Mouse (Mus musculus): ENCODE measurements around the gene Arid5b.

Arid5b gene

DNA sequence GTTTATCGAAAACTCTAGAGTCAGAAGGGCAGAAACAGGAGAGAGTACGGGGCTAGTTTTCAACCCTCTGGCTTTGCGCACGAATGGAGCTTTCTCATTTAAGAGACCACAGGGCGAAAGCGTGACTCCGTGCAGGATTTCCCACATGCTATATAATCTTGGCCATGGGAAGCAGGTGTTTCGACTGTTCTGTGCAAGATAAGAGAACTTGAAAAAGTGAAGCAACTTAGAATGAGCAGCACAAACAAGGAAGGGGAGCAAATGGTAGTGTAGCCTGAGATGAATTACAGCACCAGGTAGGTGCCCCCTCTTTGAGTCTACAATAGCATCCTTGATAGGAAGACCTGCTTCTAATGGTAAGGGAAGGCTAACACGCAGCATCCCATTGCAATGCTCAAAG lies 118.8 kb downstream of the Arid5b start:
- DNase-seq: no peak

DNA sequence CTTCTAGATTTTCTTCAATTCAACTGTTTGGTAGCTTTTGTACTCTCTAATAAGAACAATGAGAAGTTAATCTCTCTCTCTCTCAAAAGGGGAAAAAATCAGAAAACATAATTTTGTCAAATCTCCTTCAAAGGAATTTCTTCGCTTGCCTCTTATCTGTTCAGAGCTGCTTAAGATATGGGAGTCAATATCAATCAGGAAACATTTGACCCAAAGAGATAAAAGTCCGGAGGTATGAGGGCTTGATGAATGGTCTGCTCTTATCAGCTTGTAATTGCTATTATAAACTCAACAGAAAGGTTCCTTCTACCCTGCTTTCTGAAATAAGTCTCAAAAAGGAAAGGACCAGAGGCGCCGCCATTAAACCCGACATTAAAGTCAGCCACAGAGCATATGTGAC lies 120.0 kb downstream of the Arid5b start:
- DNase-seq: no peak

DNA sequence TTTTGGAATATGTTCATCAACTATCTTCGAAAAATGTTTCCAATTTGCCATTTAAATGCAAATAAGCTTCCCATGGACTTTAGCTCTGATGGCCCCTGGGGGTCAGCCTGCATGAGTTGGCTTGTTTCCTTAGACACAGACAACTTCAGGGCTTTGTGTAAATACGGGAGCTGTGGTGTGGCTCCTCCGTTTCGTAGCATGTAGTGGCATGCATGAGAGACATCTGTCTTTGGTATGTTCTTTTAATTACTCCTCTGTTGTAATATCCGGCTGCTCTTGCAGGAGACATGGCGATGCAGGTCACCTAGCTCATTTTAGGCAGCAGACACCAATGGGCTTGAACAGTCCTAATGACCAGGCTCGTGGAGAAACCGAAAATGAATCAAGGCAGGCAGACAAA lies 121.0 kb downstream of the Arid5b start:
- DNase-seq: no peak

DNA sequence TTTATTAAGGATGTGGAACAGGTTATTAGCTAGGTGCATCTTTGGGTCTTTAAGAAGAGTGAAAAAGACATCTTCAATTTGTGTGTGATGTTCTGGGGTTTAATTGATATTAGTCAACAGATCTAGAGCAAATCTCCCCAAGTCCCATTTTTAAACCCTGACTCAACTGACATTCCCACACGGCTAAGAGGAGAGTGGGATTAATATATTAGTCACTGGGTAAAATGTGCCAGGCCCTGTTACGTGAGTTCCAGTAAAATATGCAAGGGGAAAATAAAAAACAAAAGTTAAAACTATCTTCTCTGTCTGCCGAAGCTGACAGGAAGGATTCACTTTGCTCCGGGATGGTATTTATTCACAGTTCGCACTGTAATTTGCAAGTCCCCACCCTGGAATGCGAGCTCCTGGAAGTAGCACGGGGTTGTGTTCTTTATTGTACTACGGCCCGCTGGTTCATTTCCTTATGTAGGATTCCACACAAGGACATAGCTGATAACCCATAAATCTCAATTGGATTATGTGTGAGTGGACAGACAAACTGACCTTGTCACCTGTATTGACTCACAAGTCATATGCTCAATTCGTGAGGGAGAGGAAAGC lies 121.8 kb downstream of the Arid5b start:
- no peak for DNase-seq

DNA sequence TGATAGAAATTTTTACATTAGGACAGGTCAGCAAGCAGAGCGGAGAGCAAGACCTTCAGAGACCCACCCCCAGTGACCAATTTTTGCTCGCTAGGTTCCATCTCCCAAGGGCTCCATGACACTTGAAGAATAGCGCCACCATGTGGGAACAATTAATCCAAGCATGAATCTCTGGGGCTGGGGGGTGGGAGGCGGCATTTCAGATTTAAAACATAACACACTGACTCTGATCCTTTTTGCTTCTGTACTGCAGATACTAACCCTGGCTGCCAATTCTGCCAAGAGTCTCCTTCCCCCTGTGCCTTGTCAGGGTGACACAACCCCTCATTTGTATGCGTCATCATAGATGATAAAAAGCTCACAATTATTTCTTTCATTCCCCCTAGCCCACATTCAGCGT lies 122.4 kb downstream of the Arid5b start:
- DNase-seq: no peak

GRCm38 (mm10) chr10:68155431-68156119 lies 123.0 kb downstream of the Arid5b start:
- no peak for DNase-seq

GRCm38 (mm10) chr10:68154046-68154765 lies 124.3 kb downstream of the Arid5b start:
- DNase-seq: no peak

DNA sequence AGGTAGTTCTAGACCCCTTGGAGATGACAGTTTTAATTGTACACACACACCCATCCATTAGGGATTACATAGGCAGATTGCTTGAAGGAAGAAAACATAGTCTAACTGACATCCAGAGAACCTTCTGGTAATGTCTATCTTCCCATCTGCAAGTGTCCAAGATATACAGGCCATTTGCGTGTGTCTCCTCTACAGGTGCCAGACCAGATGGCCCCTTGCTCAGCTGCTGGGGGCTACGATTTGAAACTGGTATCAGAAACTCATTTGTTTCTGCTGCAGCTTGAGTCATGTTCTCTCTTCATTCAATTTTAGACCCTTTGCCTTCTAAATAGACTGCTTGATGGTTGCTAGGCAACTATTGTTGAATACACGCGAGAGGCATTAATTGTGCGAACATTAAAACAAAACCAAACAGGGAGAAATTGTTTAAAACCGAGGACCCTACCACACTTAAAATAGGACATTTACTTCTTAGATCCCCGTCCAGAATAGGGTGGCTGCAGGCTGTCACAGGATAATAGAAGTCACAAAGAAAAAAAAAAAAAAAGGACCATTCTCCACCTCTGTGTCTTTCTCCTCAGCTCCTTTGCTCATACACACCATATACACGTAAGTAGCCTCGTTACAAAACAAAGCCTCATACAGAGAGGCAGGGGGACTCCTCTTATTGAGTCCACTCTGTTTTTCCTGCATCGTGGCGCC lies 125.0 kb downstream of the Arid5b start:
- no peak for DNase-seq

- no peak for DNase-seq
These were observed 130.0 kb downstream of the Arid5b start for GRCm38 (mm10) chr10:68148495-68148894.

DNA sequence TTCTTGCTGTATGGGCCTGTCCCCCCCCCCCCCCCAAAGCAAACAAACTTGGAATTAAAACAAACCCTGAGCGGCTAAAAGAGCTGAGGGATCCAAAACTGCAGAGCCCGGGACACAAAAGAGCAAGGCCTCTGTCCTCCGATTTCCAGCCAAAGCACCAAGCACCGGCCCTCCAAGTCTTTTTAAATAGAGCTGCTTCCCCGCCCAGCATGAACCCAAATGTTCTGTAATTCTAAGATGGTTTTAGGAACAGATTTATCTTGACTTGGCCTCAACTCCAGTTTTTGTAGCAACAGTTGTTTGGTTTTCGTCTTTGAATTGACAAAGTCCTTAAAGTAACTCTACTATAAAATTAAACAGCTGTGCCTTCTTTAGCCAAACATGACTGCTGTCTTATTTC lies 130.8 kb downstream of the Arid5b start:
- no peak for DNase-seq

DNA sequence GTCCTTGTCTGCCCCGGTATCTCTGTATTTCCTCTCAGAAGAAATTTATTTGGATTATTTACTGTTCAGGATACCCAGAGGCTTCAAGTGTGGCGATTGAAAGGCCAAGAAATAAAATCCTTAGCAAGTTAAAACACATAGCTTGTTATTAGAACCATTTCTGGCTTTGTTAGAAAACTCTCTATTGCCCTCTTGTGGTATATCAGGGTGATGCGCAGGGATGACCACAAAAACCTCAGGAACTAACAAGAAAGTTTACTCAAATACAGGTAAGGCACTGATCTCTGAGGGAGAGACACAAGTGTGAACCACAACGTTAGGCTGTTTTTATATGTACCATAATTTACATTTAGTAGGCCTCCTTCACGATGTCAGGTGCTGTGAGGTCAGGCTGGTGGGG lies 131.7 kb downstream of the Arid5b start:
- DNase-seq: peak; percentile 82

GRCm38 (mm10) chr10:68145286-68145950 lies 133.1 kb downstream of the Arid5b start:
- no peak for DNase-seq

GRCm38 (mm10) chr10:68142501-68142900 lies 136.0 kb downstream of the Arid5b start:
- no peak for DNase-seq

GRCm38 (mm10) chr10:68141567-68141966 lies 137.0 kb downstream of the Arid5b start:
- DNase-seq: no peak

- no peak for DNase-seq
These were observed 137.7 kb downstream of the Arid5b start for GRCm38 (mm10) chr10:68140871-68141270.

DNA sequence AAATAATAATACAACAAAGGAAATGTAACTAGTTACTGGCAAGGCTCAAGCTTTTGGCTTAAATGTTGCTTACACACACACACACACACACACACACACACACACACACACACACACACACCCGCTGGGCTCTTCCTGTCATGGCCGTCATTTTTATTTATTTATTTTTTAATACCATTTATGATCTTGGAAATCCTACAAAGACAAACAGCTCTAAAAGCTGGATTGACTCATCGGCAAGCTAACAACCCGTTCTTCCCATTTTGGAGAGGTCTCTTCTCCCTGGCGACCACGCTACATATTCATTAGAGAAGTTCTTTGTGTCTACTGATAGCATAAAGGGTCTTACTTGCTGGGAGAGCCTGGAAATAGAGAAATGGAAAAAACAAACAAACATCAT lies 138.2 kb downstream of the Arid5b start:
- DNase-seq: no peak

DNA sequence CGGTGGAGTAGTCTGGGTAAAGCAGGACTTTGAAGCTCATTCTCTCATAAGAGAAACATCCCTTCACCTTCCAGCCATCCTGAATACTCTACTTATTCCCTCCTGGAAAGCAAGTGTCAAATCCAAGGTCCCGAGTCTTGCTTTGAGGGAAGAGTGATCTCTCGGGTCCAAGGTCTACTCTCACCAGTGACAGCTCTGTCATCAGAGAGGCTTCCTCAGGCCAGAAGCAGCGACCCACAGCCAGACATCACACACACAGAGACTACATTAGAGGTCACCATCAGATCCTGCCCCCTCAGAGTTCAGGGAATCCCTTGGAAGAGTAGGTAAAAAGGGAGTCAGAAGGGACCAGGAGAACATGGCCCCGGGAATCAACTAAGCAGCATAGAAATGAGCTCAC lies 140.4 kb downstream of the Arid5b start:
- no peak for DNase-seq

DNA sequence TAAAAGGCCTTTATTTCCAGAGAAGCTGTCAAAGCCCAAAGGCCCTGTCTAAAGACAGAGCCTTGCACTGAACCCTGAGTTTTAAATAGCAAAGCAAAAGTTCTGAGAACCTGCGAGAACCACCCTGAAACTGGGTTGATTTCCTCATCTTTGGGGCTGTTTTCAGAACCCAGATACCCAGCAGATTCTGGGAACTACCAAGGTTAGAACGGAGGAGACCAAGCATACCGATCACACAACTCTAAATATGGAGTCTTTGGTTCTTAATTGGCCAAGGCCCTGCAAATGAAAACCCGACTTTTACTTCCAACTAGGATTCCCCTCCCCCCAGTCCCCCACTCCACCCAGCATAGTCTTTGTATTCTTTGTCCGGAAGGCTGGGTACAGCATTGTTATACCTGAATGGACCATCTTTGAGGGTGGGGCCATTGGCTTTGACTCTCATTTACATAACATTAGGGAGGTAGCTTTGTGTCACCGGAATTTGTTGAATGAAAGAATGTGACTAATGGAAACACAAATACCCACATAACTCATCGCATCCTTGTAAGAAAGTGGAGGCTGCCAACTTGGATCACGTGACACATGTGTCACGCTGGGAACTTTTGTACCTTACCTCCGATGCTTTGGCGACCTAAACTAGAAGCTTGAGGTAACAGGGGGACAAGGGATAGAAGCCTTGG lies 141.2 kb downstream of the Arid5b start:
- no peak for DNase-seq

DNA sequence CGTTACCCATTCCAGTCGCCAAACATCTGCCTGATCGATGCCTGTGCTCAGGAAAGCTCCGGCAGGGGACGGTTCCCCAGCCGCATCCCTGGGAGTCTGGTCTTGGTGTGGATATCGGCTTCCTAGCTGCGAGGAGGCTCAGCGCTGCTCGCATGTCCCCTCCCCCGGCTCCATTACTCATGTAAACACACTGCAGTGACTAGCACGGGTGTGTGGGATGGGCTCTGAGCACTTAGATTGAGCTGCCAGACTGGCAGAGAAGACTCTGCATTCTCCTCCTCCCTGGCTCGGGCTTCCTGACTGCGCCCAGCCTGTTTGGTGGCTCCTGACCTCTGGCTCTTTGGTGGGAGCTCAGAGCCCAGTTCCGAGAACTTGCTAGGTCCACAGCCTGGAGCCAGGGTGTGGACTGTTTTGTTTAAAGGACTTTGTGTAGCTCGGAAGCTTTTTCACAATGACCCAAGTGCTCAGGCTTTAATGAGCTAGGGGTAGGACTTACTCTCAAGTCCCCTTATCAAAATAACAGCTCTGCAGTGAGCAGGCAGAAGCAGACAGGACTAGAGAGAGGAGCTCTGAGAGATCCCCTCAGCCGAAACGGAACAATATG lies 142.0 kb downstream of the Arid5b start:
- DNase-seq: peak; percentile 59

- no peak for DNase-seq
These were observed 142.5 kb downstream of the Arid5b start for GRCm38 (mm10) chr10:68136051-68136450.

DNA sequence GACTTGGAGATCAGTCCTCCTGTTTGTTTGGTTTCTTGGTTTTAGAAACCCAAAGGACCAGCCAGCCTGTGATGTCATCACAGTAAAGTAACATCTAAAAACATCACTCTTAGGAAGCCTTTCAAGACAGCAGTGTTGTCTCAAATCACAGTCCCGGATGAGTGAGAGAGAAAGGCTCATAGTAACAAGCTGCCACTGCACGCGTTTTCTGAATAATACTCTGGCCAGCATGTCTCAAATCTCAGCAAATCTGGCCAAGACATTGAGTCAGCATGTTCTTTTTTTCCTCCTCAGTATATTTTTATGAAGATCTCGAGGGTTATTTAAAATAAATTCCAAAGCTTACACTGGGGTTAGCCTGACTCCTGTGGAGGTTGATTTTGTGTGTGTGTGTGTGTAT lies 143.1 kb downstream of the Arid5b start:
- DNase-seq: no peak

DNA sequence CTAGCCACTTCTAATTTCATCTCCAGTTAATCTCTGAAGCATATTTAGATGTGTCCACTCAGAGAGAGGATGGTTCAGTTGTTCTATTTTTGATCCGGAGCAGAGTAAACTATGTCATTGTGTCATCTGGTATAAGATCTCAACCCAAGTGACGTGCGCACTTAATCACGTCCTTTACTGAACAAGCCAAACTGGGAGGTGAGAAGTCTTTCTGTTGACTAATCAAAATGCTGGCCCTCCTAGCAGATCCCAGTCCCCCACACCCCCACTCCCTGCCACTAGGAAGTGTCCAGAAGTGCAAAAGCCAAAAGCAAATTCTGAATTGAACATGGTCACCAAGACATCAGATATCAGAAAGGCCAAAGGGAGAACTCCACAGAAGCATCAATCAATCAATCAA lies 144.0 kb downstream of the Arid5b start:
- no peak for DNase-seq
